Mouse (Mus musculus) spleen, postnatal 4 days (tissue): ENCODE measurements around the gene 1700020D05Rik.

ENCODE experiments used
- DNase-seq, 2 experiments: peaks; one replicate each; pipeline ENCODE4 v3.0.0; 2022; ENCODE audit warnings: low spot score in 2 of 2

The 1700020D05Rik gene

DNA sequence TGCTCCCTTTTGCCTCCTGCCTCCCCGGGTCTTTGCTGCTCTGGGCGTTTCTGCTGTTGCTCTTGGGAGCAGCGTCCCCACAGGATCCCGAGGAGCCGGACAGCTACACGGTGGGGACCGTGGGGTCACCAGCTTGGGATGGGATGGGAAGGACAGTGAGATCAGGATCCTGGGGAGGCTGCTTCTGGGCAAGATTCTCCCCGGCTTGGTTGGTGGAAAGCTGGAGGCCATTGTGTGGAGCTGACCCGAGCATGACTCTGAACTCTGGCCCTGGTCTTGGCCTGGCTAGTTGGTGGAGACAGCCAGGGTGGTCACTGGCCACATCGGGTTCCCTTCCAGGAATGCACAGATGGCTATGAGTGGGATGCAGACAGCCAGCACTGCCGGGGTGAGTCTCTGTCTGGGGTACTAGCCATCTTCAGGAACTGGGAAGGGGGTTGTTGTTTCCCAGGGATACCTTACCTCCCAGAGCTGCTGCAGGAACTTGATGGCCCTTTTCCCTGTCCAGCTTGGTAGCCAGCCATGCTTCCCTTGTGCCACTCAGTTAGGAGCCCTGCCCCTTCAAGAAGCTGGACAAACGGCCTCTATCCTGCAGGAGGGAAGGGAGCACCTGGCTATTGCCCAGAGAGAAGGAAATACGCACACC, 28.4 kb downstream of the 1700020D05Rik start:
- DNase-seq = no peak

GRCm38 (mm10) chr19:5474281-5475068, 29.1 kb downstream of the 1700020D05Rik start:
- DNase-seq = no peak

GRCm38 (mm10) chr19:5473720-5474119, 29.9 kb downstream of the 1700020D05Rik start, which contains the start of gene Efemp2:
Gene Efemp2, plus strand, starts transcription at chr19:5473954.
- DNase-seq = peak in 1 of 2 experiments; percentile 44

DNA sequence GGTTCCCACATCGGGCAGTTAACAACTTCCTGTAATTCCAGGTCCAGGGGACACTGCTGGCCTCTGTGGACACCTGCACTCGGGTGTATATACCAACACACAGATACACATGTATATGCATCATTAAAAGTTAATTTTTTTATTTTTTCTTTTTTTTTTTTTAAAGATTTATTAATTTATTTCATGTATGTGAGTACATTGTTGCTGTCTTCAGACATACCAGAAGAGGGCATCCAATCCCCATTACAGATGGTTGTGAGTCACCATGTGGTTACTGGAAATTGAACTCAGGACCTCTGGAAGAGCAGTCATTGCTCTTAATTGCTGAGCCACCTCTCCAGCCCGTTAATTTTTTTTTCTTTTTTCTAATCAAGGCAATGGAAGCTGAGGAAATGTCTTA, 30.7 kb downstream of the 1700020D05Rik start:
- no peak for DNase-seq

GRCm38 (mm10) chr19:5471846-5472245, 31.7 kb downstream of the 1700020D05Rik start:
- no peak for DNase-seq

- DNase-seq = no peak
Observed at GRCm38 (mm10) chr19:5468374-5468773, 35.2 kb downstream of the 1700020D05Rik start, which contains the start of gene Ctsw. Gene Ctsw, minus strand, starts transcription at chr19:5468507.

- DNase-seq = no peak
Observed at GRCm38 (mm10) chr19:5466916-5467500, 36.6 kb downstream of the 1700020D05Rik start.

DNA sequence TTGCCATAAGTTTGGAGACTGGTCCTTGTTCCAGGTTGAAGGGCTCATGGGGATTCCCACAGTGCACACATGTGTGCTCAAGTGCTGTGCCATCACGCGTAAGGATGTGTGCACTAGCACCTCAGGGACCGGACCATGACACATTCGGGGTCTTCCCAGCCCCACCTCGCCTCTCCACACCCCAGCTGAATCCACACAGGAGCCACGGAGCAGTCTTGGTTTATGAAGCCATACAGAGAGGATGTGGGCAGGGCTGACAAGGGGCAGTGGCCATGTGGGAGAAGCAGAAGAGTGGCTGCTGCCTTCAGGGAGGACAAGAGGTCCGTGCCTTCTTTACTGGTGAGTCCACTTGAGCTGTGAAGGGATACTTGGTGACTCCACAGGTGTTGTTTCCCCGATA, 38.5 kb downstream of the 1700020D05Rik start:
- DNase-seq = no peak

- peak in 1 of 2 experiments; percentile 83 for DNase-seq
Observed at GRCm38 (mm10) chr19:5463791-5464562, 39.6 kb downstream of the 1700020D05Rik start.

DNA sequence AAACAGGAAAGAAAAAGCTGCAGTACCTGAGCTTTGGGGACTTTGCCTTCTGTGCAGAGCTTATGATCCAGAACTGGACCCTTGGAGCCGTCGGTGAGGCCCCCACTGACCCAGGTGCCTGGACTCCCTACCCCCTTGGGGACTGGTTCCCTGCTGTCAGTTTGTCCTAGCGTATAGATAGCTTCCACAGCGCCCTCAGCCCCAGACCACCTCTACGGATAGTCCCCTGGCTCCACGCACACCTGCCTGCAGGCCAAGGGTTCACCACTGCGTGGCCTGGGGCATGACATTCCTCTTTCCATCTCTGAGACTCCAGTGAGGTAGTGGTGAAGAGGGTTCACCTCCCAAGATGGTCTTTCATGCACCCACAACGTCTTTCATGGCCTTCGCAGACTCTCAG, 40.4 kb downstream of the 1700020D05Rik start:
- no peak for DNase-seq

DNA sequence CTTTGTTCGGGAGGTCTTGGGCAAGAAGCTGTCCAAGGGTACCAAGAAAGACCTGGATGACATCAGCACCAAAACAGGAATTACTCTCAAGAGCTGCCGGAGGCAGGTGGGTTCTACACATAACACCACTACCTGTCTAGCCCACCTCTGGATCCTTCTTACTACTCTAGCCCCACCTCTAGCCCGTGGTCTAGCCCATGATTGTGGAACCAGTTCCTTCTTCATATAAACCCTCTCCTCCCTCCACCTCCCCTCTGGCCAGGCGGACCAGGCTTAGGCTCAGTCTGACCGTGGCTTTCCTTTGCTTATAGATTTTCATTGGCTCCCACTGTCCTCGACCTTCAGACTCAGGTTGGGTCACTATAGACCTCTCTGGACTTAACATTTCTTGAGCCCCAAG, 42.2 kb downstream of the 1700020D05Rik start:
- no peak for DNase-seq

DNA sequence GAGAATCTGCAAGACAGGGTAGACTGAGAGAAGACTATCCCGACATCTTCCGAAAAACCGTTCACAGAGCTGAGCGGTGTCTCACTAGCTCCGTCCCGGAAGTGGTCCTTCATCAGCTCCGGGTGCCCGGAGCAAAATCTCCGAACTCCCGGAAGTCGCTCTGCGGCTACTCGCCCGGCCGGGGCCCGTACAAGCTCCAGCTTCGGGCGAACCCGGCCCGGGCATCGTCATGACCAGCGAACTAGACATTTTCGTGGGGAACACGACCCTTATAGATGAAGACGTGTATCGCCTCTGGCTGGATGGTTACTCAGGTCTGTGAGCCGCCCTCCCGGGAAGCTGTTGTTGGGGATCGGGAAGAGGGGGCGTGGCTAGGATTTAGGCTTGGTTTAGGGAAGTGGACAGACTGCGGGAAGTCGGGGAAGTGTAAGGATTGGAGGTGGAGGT, 43.1 kb downstream of the 1700020D05Rik start, which contains the start of gene Fibp:
TSS of gene Fibp (plus strand) at position 151 of the 447 bp plus-strand sequence.
- peak; percentile 86 to 93 for DNase-seq

GRCm38 (mm10) chr19:5459896-5460295, 43.7 kb downstream of the 1700020D05Rik start:
- no peak for DNase-seq

DNA sequence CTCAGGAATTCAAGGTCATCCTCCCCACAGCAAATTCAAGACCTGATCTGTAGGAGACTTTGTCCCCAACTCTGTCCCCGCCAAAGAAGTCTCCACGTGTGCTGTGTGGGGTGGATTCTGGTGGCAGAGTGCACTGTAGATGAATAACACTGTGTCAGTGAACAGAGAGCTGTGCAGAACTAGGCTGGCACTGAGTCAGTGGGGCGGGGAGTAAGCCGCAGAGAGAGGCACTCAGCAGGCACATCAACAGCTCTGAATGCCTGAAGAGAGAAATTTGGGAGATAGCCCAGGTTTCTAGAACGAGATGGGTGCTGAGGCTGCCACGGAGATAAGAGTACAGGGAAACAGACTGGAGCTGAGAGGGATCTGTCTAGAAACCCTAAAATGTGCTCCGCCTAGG, 44.6 kb downstream of the 1700020D05Rik start:
- no peak for DNase-seq

- DNase-seq = no peak
Observed at GRCm38 (mm10) chr19:5457746-5458442, 45.7 kb downstream of the 1700020D05Rik start, which contains the start of gene Ccdc85b. Gene Ccdc85b, minus strand, starts transcription at chr19:5457894.

GRCm38 (mm10) chr19:5456922-5457745, 46.5 kb downstream of the 1700020D05Rik start:
- peak; percentile 91 to 94 for DNase-seq

GRCm38 (mm10) chr19:5456241-5456921, 47.2 kb downstream of the 1700020D05Rik start:
- peak in 1 of 2 experiments; percentile 59 for DNase-seq

DNA sequence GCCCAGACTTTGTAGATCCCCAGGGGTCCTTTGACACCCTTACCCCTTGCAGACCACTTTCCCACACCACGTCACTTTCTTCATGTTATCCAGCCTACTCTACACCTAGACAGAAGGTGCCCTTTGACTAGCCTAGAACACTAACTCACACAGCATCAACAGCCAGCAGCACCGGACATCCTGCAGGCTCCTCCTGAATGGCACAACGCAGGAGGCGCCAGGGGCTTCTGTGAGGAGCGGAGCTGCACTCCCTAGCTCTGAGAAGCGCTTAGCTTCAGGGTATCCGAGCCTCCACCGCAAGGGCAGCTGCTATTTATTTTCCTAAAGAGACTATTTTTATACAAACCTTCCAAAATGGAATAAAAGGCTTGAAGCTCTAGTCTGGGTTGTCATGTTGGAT, 48.0 kb downstream of the 1700020D05Rik start:
- DNase-seq = peak in 1 of 2 experiments; percentile 59

- DNase-seq = no peak
Observed at GRCm38 (mm10) chr19:5455037-5455436, 48.5 kb downstream of the 1700020D05Rik start.
